Mouse (Mus musculus): Measurements from ENCODE around the gene Nup93. TPM values are rescaled to one million over a fixed set of nuclear protein-coding genes. Genes with fewer than 3 reads are reported as not detected.

Nup93 gene
- polyA plus RNA-seq, 1 experiment: 32.8 TPM

DNA sequence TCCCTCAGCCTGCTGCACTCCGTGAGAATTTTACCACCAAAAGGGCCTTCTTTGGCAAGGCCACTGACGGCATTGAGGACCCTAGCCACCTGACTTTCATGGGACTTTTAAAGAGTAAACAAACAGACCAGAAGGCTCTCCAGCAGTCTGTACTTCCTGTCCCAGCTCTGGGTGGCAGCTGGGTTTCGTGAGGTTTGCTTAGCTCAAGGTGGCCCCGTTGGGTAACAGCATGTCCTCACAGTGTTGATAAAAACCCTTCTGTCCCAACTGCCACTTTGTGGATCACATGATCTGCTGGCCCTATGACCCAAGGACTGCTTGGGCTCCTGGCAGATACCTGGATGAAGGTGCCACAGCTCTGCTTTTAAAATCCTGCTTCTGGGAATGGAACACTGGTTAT is 140.2 kb downstream of the Nup93 start:
- DNase-seq (ENCODE audit: extremely low spot score in 1 of 2, low spot score in 1 of 2): no peak

DNA sequence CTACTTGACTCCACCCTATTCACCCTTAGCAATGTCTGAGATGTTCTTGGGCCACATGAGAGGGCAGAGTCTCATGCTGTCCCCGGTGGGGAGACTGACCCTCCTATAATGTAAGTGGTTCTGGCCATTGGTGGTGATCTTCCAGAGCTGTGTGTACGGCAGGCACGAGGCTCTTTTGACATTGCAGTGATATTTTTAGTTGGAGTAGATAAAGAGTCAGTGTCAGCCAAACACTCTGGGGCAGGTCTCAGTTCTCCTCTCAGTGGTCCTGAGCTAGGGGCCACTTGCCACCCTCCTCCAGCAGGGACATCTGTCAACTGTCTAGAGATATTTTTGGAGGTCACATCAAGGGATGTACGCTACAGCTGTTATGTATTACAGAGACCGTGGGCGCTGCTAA is 142.9 kb downstream of the Nup93 start:
- no peak for DNase-seq (ENCODE audit: extremely low spot score in 1 of 2, low spot score in 1 of 2)

DNA sequence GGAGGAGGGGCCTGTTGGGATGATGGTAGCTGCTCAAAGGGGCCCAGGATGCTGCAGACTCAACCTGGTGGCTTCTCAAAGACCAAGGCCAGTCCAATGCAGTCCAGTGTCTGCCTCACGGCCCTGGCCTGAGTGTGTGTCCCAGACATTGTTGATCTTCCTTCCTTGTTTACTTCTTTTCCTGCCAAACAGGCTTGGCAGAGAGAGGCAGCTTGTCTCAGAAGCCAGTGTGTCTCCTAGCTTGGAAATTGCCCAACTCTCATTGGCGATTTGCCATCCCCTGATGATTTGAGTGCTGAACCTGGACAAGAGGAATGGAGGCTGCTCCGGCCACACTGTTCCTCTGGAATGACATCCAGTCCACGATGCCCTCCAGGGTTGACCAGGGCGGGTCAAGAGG is 144.2 kb downstream of the Nup93 start:
- DNase-seq (ENCODE audit: extremely low spot score in 1 of 2, low spot score in 1 of 2): peak in 1 of 2 experiments; percentile 48

DNA sequence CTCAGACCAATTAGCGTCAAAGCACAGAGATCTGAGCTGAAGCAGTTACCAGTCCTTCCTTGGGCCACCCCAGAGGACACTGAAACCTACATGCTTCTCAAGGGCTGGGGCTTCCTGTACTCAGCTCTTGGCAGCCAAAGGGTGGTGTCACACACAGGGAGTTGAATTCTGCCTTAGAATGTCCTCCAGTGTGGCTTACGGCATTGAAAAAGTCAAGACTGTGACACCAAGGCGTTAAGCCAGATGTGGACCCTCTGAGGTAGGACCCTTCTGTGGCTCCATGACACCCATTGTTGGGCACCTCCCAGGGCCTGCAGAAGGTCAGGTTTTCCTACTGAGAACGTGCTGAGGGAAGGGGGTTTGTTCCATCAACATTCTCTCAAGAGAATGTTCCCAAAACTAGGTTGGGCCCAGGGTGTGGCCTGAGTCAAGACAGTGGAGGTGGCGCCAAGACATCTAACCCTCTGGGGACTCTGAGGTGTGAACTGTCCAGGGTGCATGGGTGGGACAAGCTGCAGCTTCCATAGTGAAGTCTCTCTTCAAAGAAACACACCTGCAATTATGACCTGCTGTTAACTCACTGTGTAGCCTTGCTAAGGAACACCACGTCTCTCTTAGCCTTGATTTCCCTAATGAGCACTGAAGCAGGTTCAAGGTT is 147.5 kb downstream of the Nup93 start:
- no peak for DNase-seq (ENCODE audit: extremely low spot score in 1 of 2, low spot score in 1 of 2)

DNA sequence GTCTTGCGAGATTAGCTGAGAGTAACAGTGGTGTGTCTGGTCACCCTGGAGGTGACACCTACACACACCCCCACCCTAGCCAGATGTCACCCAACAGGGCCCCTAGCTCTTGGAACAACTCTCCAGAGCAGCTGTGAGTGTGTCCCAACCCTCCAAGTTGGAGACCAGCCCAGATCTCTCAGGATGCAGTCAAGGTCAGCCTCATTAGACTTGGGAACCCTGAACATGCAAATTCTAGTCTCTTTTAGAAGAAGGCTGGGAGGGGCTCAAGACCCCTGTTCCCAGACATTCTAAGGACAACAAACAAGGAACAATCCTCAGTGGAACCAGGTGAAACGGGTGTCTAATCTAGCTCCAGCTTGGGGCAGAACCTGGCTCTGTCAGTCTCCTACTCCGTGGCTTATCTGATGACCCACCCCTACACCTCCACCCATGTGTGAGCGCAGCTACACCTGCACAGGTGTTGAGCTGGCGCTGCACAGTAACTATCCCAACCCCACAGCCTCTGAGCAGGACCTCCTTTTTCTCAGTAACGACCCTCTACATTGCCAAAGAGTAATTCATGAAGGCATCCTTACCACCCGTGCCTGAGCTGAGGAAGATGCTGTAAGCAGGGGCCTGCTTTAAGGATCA is 148.4 kb downstream of the Nup93 start:
- no peak for DNase-seq (ENCODE audit: extremely low spot score in 1 of 2, low spot score in 1 of 2)

DNA sequence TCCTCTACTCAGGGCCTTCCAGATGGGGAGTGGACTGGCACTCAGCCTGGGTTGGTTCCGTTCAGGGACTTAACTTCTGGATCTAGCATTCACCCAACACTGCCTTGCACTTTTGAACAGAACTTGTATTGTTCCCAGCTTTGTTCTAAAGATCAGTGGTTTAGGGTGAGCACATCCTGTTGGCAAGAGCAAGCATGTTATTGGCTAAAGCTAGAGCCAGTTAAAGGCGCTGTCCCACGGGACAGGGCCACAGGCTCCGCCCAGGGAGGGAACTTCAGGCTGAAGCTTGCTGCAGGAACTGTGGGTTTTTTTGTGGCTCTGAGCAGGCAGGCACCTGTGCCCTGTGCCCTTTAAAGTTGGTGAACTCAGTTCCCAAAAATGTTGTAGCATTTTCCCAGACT is 148.9 kb downstream of the Nup93 start:
- peak in 1 of 2 experiments; percentile 13 for DNase-seq (ENCODE audit: extremely low spot score in 1 of 2, low spot score in 1 of 2)

DNA sequence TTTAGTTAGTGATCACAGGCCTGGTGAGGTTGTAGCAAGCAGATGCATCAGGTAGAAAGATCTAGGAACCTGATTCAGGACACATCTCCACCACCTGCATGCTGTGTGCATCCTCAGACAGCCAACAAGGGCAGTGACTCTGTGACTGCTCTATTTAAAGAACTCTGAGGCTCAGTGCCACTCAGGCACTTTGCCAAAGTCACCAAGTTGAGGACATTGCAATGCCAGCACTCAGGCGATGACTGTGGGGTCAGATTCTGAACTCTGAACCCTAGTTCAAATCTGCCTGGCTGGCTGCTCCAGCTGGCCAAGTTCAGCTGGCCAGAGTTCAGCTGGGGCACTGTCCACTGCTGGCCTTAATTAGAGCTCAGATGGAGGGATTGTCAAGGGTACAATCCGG is 149.5 kb downstream of the Nup93 start:
- DNase-seq (ENCODE audit: extremely low spot score in 1 of 2, low spot score in 1 of 2): no peak

DNA sequence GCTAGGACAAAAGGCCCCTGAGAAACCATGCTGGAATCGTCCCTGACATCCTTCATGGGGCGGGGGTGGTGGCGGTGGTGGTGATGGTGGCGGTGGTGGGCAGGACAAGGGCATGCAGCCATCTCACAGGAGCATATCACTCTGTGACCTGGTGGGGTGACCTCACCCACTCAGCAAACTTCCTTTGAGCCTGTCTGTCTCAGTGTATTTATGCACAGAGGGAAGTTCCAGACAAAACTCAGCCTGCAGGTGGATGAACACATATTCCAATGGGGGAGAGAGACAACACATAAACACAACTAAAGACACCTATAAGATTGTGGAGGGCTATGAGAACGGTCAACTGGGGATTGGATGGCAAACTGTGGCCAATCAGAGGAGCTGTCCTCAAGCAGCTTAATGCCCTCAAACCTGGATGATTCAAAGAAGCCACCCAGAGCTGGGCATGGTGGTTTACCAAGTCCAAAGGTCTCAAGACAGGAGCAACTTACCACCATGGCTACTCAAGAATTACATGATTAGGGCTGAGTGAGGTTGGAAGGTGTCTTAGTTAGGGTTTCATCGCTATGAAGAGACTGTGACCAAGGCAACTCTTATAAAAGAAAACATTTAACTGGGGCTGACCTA is 150.4 kb downstream of the Nup93 start:
- DNase-seq (ENCODE audit: extremely low spot score in 1 of 2, low spot score in 1 of 2): no peak

DNA sequence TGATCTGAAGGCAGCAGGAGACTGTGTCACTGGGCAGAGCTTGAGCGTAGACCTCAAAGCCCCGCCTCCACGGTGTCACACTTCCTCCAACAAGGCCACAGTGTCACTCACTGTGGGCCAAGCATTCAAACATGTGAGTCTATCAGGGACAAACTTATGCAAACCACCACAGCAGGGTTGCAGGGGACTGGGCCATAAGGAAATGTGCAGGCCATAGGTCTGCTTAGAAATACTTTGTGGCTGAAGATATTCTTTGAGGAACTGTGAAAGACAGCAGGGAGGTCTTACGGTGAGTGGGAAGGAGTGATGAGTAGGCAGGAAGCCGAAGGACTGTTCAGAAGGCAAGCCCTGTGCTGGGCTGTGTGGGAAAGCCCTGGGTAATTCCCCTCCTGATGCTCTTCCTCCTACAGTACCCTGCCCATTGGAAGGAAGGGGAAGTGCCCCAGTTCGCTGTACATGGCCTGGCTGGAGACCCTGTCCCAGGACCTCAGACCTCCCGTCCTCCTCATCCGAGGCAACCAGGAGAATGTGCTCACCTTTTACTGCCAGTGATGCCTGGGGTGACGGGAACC is 151.1 kb downstream of the Nup93 start:
- DNase-seq (ENCODE audit: extremely low spot score in 1 of 2, low spot score in 1 of 2): no peak

Other genes starting within 250 kb of the Nup93 start
- gene Amfr, start 201.7 kb upstream of the Nup93 start, polyA plus RNA-seq (2012; rRNA removed): 111 and 113 TPM in 2 replicates
- gene Nudt21, start 177.5 kb upstream of the Nup93 start, polyA plus RNA-seq (2012; rRNA removed): 31.7 and 35.4 TPM in 2 replicates
- gene Ogfod1, start 177.4 kb upstream of the Nup93 start, polyA plus RNA-seq (2012; rRNA removed): 48.7 and 52.5 TPM in 2 replicates
- gene Bbs2, start 115.6 kb upstream of the Nup93 start, polyA plus RNA-seq (2012; rRNA removed): 75.0 and 93.6 TPM in 2 replicates
- not detected in 2 replicates for gene Mt4, start 77.4 kb upstream of the Nup93 start, polyA plus RNA-seq (2012; rRNA removed)
- 1,770 and 2,382 TPM in 2 replicates for gene Mt3, start 62.0 kb upstream of the Nup93 start, polyA plus RNA-seq (2012; rRNA removed)
- 352 and 451 TPM in 2 replicates for gene Mt2, start 41.9 kb upstream of the Nup93 start, polyA plus RNA-seq (2012; rRNA removed)
- gene Mt1, start 35.5 kb upstream of the Nup93 start, polyA plus RNA-seq (2012; rRNA removed): 874 and 1,481 TPM in 2 replicates
- gene Slc12a3, start 114.6 kb downstream of the Nup93 start, polyA plus RNA-seq (2012; rRNA removed): 0.92 and 1.2 TPM in 2 replicates
- 72.2 and 80.0 TPM in 2 replicates for gene Herpud1, start 171.9 kb downstream of the Nup93 start, polyA plus RNA-seq (2012; rRNA removed)
- 1.0 and 1.5 TPM in 2 replicates for gene Nlrc5, start 219.8 kb downstream of the Nup93 start, polyA plus RNA-seq (2012; rRNA removed)

Measured in frontal cortex, adult 2 months (tissue).